Mouse (Mus musculus): ENCODE measurements at regions not wholly inside any gene's neighbourhood (a gene's known extent, or its start where the extent isn't known, plus 50 kb on each side); places are given as distances from the start of the nearest gene placed in this dataset.

GRCm38 (mm10) chr6:16999451-17000139 lies 65.4 kb upstream of the Tes start:
- DNase-seq (ENCODE audit: low spot score), result no peak

GRCm38 (mm10) chr6:16995495-16995936 lies 69.4 kb upstream of the Tes start:
- no peak for DNase-seq (ENCODE audit: low spot score)

- peak; percentile 14 for DNase-seq (ENCODE audit: low spot score)
Measured at GRCm38 (mm10) chr6:16994711-16995110, 70.2 kb upstream of the Tes start.

GRCm38 (mm10) chr6:16991996-16992591 lies 72.9 kb upstream of the Tes start:
- no peak for DNase-seq (ENCODE audit: low spot score)

- peak; percentile 12 for DNase-seq (ENCODE audit: low spot score)
Measured at GRCm38 (mm10) chr6:16978206-16978505, 79.9 kb upstream of the Tfec start.

- no peak for DNase-seq (ENCODE audit: low spot score)
Measured at GRCm38 (mm10) chr6:16977392-16978205, 79.4 kb upstream of the Tfec start.

DNA sequence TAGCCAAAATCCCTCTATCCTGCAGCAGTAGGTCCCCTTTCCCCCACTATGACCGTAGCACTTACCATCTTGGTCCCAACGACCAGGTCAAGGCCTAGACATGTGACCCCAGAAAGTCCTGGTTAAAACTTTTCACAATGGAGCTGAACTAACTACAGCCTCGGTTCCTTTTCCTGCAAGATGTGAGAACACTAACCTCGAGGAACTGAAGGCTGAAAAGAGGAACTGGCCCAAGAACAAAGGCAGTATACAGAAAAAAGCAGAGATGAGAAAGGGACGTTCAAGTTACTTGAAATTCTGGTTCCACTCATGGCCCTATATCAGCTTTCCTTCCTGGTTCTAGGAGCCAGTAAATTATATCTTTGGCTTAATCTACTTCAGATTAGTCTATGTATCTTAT lies 67.4 kb upstream of the Tfec start:
- no peak for DNase-seq (ENCODE audit: low spot score)

DNA sequence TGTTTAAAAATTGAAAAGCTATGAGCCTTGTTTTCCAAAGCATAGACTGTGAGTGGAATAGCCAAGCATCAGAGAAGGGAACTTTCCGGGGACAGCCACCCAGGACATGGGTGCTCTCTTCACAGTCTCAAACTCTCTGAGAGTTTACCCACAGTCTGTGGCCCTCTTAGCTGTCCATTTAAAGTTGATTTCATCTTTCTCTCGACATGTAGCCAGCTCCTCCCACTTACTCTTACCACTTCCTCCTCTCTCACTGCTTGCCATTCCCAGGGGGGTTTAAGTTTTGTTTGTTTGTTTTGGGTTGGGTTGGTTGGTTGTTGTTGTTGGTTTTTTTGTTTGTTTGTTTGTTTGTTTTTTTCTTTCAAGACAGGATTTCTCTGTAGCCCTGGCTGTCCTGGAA lies 66.1 kb upstream of the Tfec start:
- no peak for DNase-seq (ENCODE audit: low spot score)

DNA sequence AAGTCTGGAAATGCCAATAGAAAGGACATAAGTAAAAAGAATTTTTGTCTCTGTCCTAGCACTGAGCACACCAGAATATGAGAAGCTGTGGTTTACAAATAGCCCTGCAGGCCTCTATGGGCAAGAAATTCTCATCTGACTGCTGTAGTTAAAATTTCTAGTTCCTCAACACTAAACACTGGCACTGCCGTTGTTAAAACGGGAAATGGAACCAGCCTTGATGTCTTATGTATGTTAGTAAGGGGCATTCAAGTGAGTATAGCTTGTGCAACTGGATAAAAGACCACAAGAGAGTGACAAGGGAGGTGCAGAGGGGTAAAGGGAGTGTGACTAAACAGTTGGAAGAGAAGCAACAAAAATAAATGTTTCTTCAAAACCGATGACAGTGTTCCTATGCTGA lies 65.7 kb upstream of the Tfec start:
- no peak for DNase-seq (ENCODE audit: low spot score)

GRCm38 (mm10) chr6:16958102-16958501 lies 59.9 kb upstream of the Tfec start:
- no peak for DNase-seq (ENCODE audit: low spot score)

GRCm38 (mm10) chr6:16956771-16957435 lies 58.7 kb upstream of the Tfec start:
- peak; percentile 15 for DNase-seq (ENCODE audit: low spot score)
